ENCODE assay signal across 18 mouse cellular contexts in genomic region chr7:142917659-142918058, GRCm38 (mm10). TPM values are rescaled to one million over a fixed set of nuclear protein-coding genes. Genes with fewer than 3 reads are reported as not detected.
"Had no signal": no experiment of that assay in that cellular context is flagged by ENCODE, and none has a peak within 500 bp of the region (broad histone marks: within the 10 kb centered on the region; RNA-seq: fewer than 3 reads in every experiment).

No protein-coding gene starts in this region.

- H3K9ac ChIP-seq: liver, embryonic 15.5 days; midbrain, embryonic 15.5 days; neural tube, embryonic 12.5 days had no signal

- ATAC-seq: hindbrain, embryonic 16.5 days; inflammation-experienced regulatory T-cells, adult 6 months; intestine, postnatal 0 days; midbrain, embryonic 15.5 days had no signal

- H3K36me3 ChIP-seq: liver, embryonic 15.5 days; midbrain, embryonic 15.5 days; neural tube, embryonic 12.5 days had no signal

- DNase-seq: kidney, adult 9 months; kidney, postnatal 36 days; right cerebral cortex, postnatal 4 days; spleen, adult 18-20 months; thymus, postnatal 36 days had no signal

- H3K27me3 ChIP-seq: midbrain, embryonic 15.5 days; neural tube, embryonic 12.5 days had no signal

- H3K27ac ChIP-seq: layer of hippocampus, adult 2 months; liver, embryonic 15.5 days; macrophage; midbrain, embryonic 15.5 days; neural tube, embryonic 12.5 days had no signal

- H3K4me2 ChIP-seq: liver, embryonic 11.5 days; liver, embryonic 15.5 days; midbrain, embryonic 11.5 days; midbrain, embryonic 15.5 days; neural tube, embryonic 12.5 days had no signal

- H3K4me3 ChIP-seq: layer of hippocampus, adult 2 months; liver, embryonic 15.5 days; megakaryocyte, embryonic 14.5 days; midbrain, embryonic 15.5 days; neural tube, embryonic 12.5 days had no signal

- H3K4me1 ChIP-seq: liver, embryonic 15.5 days; megakaryocyte, embryonic 14.5 days; neural tube, embryonic 12.5 days had no signal

- H3K9me3 ChIP-seq: liver, embryonic 15.5 days; megakaryocyte, embryonic 14.5 days; midbrain, embryonic 15.5 days; neural tube, embryonic 12.5 days had no signal

RNA-seq across cellular contexts. Expression of gene Th, which starts 13.3 kb away (rescaled TPM):
- total RNA-seq: monocyte, adult 5-6 weeks; neutrophil, adult 5-6 weeks had no signal
- polyA plus RNA-seq: inflammation-experienced regulatory T-cells, adult 6 months; macrophage had no signal

RNA-seq across cellular contexts. Expression of gene Ascl2, which starts 51.4 kb away (rescaled TPM):
- total RNA-seq: monocyte, adult 5-6 weeks had no signal
